Mouse (Mus musculus) embryonic facial prominence, embryonic 12.5 days (tissue): Measurements from ENCODE around the gene Ctdspl. TPM values are rescaled to one million over a fixed set of nuclear protein-coding genes. Genes with fewer than 3 reads are reported as not detected.

Experiments
- ATAC-seq: fragments of 200-750 bp; cut with Nextera tagmentation; 2 replicates; pipeline ENCODE4 v1.8.0; 2017; ENCODE audit not compliant: insufficient number of reproducible peaks, insufficient read depth, low FRiP score, low TSS enrichment
- H3K27ac ChIP-seq: fragments of 300-500 bp; sonication (generic); 2 replicates; pipeline ENCODE4 v1.5.1; 2016; ENCODE audit warnings: mild to moderate bottlenecking
- H3K27me3 ChIP-seq: fragments of 300-500 bp; sonication (generic); 2 replicates; pipeline ENCODE4 v1.6.1; 2016; ENCODE audit warnings: mild to moderate bottlenecking, moderate library complexity
- H3K36me3 ChIP-seq: fragments of 300-500 bp; sonication (generic); 2 replicates; pipeline ENCODE4 v1.6.1; 2016; ENCODE audit warnings: mild to moderate bottlenecking
- H3K4me1 ChIP-seq: fragments of 300-500 bp; sonication (generic); 2 replicates; pipeline ENCODE4 v1.6.1; 2016
- H3K4me2 ChIP-seq: fragments of 300-500 bp; sonication (generic); replicated peaks from 2 replicates; pipeline ENCODE4 v1.6.1; 2016; ENCODE audit warnings: mild to moderate bottlenecking, moderate library complexity
- H3K4me3 ChIP-seq: fragments of 300-500 bp; sonication (generic); 2 replicates; pipeline ENCODE4 v1.5.1; 2016; ENCODE audit warnings: mild to moderate bottlenecking
- H3K9ac ChIP-seq: fragments of 300-500 bp; sonication (generic); 2 replicates; pipeline ENCODE4 v1.6.1; 2016; ENCODE audit warnings: mild to moderate bottlenecking, moderate library complexity
- H3K9me3 ChIP-seq: fragments of 300-500 bp; sonication (generic); 2 replicates; pipeline ENCODE4 v1.6.1; 2016; ENCODE audit warnings: mild to moderate bottlenecking, moderate library complexity
- WGBS: fragments of 180-500 bp; shearing (Covaris S2); methylation state at CpG from one replicate; pipeline ENCODE4 v1.1.7; 2016; 5-methylcytosine and 5-hydroxymethylcytosine counted together
- polyA plus RNA-seq: library from polyadenylated mRNA; unstranded; fragments of >200 nt; fragmentation: Nextera tagmentation; extraction: Ambion mirVana; gene quantifications from 2 replicates; pipeline ENCODE4 v1.2.1, GENCODE M21; 2016

The Ctdspl gene
- polyA plus RNA-seq, 1 experiment from 2014 or later = 16.0 TPM

DNA sequence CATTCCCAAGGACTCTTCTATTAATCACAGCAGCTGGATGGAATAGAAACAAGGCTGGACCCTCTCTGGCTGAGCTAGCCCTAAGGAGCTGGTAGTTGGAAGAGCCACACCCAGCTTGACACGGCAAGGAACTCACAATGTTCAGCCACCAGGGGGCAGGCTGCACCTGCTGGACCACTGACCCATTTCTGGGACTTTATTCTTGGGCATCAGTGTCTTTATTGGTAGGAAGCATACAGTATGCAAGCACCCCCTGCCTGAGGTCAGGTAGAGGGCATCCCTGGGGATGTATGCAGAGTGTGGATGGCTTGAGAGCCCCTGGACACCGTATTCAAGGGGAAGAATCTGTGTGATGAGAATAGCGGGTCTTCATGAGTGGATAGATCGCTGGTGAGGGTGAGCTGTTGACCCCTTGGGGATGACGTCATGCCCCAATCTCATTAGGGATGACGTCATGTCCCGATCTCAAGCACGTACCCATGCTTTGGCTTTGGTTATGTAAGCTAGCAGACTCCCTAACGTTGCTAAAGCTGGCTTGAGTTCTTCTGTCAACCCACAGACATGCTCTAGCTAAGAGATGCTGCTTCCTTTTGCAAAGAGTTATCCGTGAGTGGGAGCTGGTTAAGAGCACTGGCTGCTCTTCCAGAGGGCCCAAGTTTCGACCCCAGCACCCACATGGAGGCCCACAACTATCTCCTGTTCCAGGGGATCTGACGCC lies 5.3 kb upstream of the Ctdspl start:
- Histone ChIP-seq H3K9ac (no peak overlapping the region), H3K4me1 (peaks cover 11% of the 10 kb centered on the region), H3K4me3 (no peak overlapping the region), H3K27ac (no peak overlapping the region), H3K9me3 (no peaks in the 10 kb centered on the region), H3K27me3 (no peaks in the 10 kb centered on the region), H3K36me3 (no peaks in the 10 kb centered on the region), H3K4me2 (no peak overlapping the region)
- 47% methylated on average over 12 of the region's 12 CpGs for WGBS
- 0 out of 2 replicates have a peak, but pooled peaks have one; percentile 13 for ATAC-seq

DNA sequence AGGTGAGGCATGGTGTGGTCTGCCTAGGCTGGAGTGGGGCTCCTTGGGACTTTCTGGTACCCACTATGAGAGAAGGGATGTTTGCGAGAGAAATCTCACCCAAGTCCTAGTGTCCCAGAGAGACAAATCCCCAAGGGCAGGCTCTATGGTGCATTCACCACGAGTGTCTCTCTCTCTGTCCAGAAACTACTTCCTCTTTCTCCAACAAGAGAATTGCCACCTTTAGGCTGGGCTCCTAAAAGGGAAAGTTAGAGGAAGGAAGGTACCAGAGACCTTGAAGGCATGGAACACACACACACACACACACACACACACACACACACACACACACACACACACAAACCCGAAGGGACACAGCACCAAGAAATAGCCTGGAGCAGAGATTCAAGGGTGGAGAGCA lies 4.3 kb upstream of the Ctdspl start:
- no peak for ATAC-seq
- Histone ChIP-seq H3K9ac (no peak overlapping the region), H3K9me3 (no peaks in the 10 kb centered on the region), H3K4me3 (no peak overlapping the region), H3K4me2 (no peak overlapping the region), H3K36me3 (no peaks in the 10 kb centered on the region), H3K4me1 (peaks cover 11% of the 10 kb centered on the region), H3K27me3 (no peaks in the 10 kb centered on the region), H3K27ac (no peak overlapping the region)
- WGBS = 75% methylated on average over 3 of the region's 3 CpGs

GRCm38 (mm10) chr9:118924554-118925085 lies 1.6 kb upstream of the Ctdspl start:
- H3K27me3 ChIP-seq = no peaks in the 10 kb centered on the region
- H3K4me1 ChIP-seq = peaks cover 34% of the 10 kb centered on the region
- ATAC-seq = no peak
- peak overlapping the region; percentile 97 for H3K4me2 ChIP-seq
- WGBS = 9% methylated on average over 15 of the region's 16 CpGs
- H3K36me3 ChIP-seq = no peaks in the 10 kb centered on the region
- peak overlapping the region; percentile 82 for H3K4me3 ChIP-seq
- no peak overlapping the region for H3K27ac ChIP-seq
- H3K9me3 ChIP-seq = no peaks in the 10 kb centered on the region
- peak overlapping the region; percentile 88 for H3K9ac ChIP-seq

DNA sequence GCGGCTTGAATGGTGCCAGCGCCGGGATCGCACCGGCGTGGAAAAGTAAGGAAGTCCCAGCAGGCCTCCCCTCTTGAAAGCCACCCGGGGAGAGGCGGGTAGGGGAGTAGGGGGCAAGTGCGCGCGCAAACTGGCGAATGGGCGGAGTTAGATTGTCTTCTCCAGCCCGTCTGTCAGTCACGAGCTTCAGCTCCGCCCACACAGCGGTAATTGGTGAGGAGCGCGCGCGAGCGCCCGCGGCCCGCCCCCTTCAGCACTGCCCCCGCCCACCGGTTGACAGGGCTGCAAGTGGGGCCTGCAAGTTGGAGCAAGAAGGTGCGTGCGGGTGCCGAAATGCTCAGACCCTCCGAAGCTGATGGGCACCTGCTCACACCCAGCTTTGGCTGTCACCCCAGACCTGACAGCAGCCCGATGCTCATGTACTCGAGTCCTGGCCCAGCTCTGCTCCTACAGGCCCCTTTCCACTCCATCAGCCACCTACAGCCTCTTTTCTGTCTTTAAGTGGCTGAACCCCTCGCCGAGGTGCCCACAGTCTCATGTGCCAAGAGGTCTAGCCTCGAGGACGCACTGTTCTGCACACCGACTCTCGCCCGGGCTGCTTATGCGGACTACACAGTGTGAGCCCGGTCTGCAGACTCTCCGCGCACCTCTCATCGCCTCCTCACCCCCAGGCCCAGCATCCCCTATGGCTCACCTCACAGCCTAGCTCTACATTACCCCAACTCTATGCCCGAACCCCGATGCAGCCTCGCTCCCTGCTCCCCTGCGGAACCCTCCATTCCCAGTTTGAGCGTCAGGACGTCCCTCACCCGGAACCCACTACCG lies 755 bp upstream of the Ctdspl start:
- Histone ChIP-seq H3K9ac (peak overlapping the region; percentile 88), H3K27me3 (no peaks in the 10 kb centered on the region), H3K4me2 (peak overlapping the region; percentile 97), H3K27ac (peak overlapping the region; percentile 86), H3K4me1 (peaks cover 37% of the 10 kb centered on the region), H3K9me3 (no peaks in the 10 kb centered on the region), H3K4me3 (peak overlapping the region; percentile 82), H3K36me3 (peaks cover 3% of the 10 kb centered on the region; the same call in 1 of the 2 replicates)
- ATAC-seq = peak; percentile 78
- WGBS = under 1% methylated on average over 53 of the region's 53 CpGs

- Histone ChIP-seq H3K4me1 (peaks cover 37% of the 10 kb centered on the region), H3K4me2 (peak overlapping the region; percentile 97), H3K36me3 (peaks cover 4% of the 10 kb centered on the region; the same call in 1 of the 2 replicates), H3K27ac (peak overlapping the region; percentile 86), H3K27me3 (no peaks in the 10 kb centered on the region), H3K9me3 (no peaks in the 10 kb centered on the region), H3K9ac (peak overlapping the region; percentile 88), H3K4me3 (peak overlapping the region; percentile 82)
- WGBS = 4% methylated on average over 55 of the region's 68 CpGs
- ATAC-seq = no peak
These were observed 552 bp downstream of the Ctdspl start for GRCm38 (mm10) chr9:118926688-118927321.

GRCm38 (mm10) chr9:118927501-118927900 lies 1.2 kb downstream of the Ctdspl start:
- no peak overlapping the region for H3K27ac ChIP-seq
- peaks cover 37% of the 10 kb centered on the region for H3K4me1 ChIP-seq
- H3K9ac ChIP-seq = peak overlapping the region; percentile 88
- 37% methylated on average over 8 of the region's 8 CpGs for WGBS
- H3K9me3 ChIP-seq = no peaks in the 10 kb centered on the region
- ATAC-seq = no peak
- no peaks in the 10 kb centered on the region for H3K27me3 ChIP-seq
- peaks cover 4% of the 10 kb centered on the region; the same call in 1 of the 2 replicates for H3K36me3 ChIP-seq
- peak overlapping the region; percentile 82 for H3K4me3 ChIP-seq
- peak overlapping the region; percentile 97 for H3K4me2 ChIP-seq

- H3K27me3 ChIP-seq = no peaks in the 10 kb centered on the region
- no peak overlapping the region for H3K27ac ChIP-seq
- peak overlapping the region; percentile 97 for H3K4me2 ChIP-seq
- H3K36me3 ChIP-seq = peaks cover 4% of the 10 kb centered on the region; the same call in 1 of the 2 replicates
- no peaks in the 10 kb centered on the region for H3K9me3 ChIP-seq
- peak overlapping the region; percentile 82 for H3K4me3 ChIP-seq
- peaks cover 37% of the 10 kb centered on the region for H3K4me1 ChIP-seq
- no peak for ATAC-seq
- 37% methylated on average over 2 of the region's 2 CpGs for WGBS
- H3K9ac ChIP-seq = peak overlapping the region; percentile 88; the same call in 1 of the 2 replicates
These were observed 1.8 kb downstream of the Ctdspl start for GRCm38 (mm10) chr9:118928007-118928406.

DNA sequence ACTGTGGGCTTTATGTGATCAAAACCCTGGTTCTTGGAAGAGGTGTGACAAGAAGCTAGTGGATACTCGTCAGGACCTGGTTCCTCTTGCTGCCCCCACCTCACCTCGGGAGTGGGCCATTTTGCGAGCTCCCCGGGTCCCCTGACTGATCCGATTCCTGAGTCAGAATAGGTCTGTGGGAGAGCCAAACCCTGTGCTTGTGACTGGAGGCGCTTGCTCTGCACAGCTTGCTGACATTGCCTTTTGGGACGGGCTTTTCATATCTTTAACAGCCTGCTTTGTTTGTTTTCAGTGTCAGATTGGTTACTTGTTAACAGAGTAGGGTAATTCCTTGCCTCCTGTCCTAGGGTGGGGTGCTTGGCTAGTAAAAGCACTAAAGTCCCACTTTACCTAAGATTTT lies 2.4 kb downstream of the Ctdspl start:
- no peak overlapping the region for H3K9ac ChIP-seq
- H3K9me3 ChIP-seq = no peaks in the 10 kb centered on the region
- peak overlapping the region; percentile 97 for H3K4me2 ChIP-seq
- no peak for ATAC-seq
- no peak overlapping the region for H3K27ac ChIP-seq
- whole genome bisulfite sequencing = 48% methylated on average over 7 of the region's 7 CpGs
- peaks cover 4% of the 10 kb centered on the region; the same call in 1 of the 2 replicates for H3K36me3 ChIP-seq
- H3K27me3 ChIP-seq = no peaks in the 10 kb centered on the region
- H3K4me3 ChIP-seq = no peak overlapping the region
- H3K4me1 ChIP-seq = peaks cover 37% of the 10 kb centered on the region

DNA sequence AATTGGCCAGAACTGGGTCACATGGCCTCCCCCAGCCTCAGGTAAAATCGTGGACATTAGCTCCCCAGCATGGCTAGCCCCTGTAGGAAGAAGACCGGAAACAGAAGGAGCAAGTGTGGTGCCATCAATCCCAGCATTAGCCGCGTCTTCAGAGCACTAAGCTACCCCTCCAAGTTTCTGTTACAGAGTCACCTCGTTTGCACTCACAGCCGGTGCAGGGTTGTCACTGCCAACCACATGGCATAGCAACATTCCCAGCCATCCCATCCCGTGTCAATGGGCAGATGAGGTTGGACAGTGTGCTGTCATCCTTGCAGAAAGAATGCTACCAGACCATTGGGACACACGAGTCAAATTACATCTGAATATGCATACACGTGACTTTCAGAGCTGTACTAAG lies 4.4 kb downstream of the Ctdspl start:
- H3K4me1 ChIP-seq = peaks cover 41% of the 10 kb centered on the region
- H3K9ac ChIP-seq = no peak overlapping the region
- no peak overlapping the region for H3K27ac ChIP-seq
- H3K27me3 ChIP-seq = no peaks in the 10 kb centered on the region
- peaks cover 4% of the 10 kb centered on the region for H3K36me3 ChIP-seq
- H3K4me2 ChIP-seq = no peak overlapping the region
- WGBS = 65% methylated on average over 9 of the region's 9 CpGs
- H3K4me3 ChIP-seq = no peak overlapping the region
- no peak for ATAC-seq
- no peaks in the 10 kb centered on the region for H3K9me3 ChIP-seq

DNA sequence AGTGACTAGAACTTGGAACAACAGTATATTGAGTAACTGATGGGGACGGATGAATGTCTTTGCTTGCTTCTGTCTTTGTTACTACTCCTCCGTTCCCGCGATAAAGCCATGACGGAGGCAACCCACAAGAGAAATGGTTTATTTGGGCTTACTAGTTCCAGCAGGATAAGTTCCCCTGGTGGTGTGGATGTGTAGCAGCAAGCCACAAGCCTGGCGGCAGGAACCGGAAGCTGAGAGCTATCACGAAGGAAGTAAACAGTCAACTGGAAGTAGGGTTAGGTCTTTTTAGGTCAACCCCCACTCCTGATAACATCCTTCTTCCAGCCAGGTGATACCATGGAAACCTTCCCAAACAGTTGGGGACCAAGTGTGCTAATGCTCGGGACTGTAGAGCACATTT lies 7.5 kb downstream of the Ctdspl start:
- WGBS = 89% methylated on average over 9 of the region's 9 CpGs
- H3K9me3 ChIP-seq = no peaks in the 10 kb centered on the region
- no peak overlapping the region for H3K27ac ChIP-seq
- H3K36me3 ChIP-seq = peaks cover 4% of the 10 kb centered on the region
- no peak overlapping the region for H3K4me2 ChIP-seq
- no peak overlapping the region for H3K9ac ChIP-seq
- ATAC-seq = no peak
- no peaks in the 10 kb centered on the region for H3K27me3 ChIP-seq
- H3K4me3 ChIP-seq = no peak overlapping the region
- peaks cover 28% of the 10 kb centered on the region for H3K4me1 ChIP-seq

DNA sequence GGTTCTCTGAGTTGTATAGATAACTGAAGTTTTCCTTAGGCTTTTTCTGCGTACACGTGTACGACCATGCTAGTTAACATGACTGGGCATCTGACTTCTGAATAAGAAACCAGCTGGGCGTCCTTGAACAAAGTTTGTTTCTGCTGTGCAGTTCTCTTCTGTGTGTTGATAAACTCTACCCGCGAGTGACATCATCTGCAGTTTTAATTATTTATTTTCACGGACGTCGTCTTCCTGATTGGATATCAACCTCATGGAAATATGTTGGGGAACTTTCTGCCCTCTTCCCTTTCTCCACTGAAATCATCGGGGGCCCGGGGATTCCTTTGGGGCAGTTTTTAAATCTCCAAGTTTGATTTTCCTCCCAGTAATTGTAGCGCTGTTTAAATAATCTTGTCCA lies 8.1 kb downstream of the Ctdspl start:
- no peak overlapping the region for H3K4me2 ChIP-seq
- no peak overlapping the region for H3K4me3 ChIP-seq
- H3K4me1 ChIP-seq = peaks cover 28% of the 10 kb centered on the region
- H3K27me3 ChIP-seq = no peaks in the 10 kb centered on the region
- no peak for ATAC-seq
- no peaks in the 10 kb centered on the region for H3K9me3 ChIP-seq
- WGBS = 62% methylated on average over 12 of the region's 12 CpGs
- H3K9ac ChIP-seq = no peak overlapping the region
- no peak overlapping the region for H3K27ac ChIP-seq
- peaks cover 4% of the 10 kb centered on the region for H3K36me3 ChIP-seq
